Comparison of ENCODE assay signal across 9 mouse cellular contexts in genomic region chr12:70495282-70495922, GRCm38 (mm10). TPM values are rescaled to one million over a fixed set of nuclear protein-coding genes. Genes with fewer than 3 reads are reported as not detected.
DNase-seq lines count a peak whose midpoint lies in the region; ATAC-seq and TF ChIP-seq lines count a peak whose summit lies in the region.
"Had no signal": no experiment of that assay in that cellular context is flagged by ENCODE, and none has a peak within 500 bp of the region (broad histone marks: within the 10 kb centered on the region; RNA-seq: fewer than 3 reads in every experiment).

No protein-coding gene starts in this region.

- 47% methylated on average over 4 of the region's 4 CpGs for WGBS in heart, postnatal 0 days
- WGBS in intestine, postnatal 0 days: 52% methylated on average over 4 of the region's 4 CpGs
- 60% methylated on average over 4 of the region's 4 CpGs for WGBS in neural tube, embryonic 14.5 days

- TF ChIP-seq EP300 in heart, postnatal 0 days (IDR thresholded peaks at IDR 0.05; ENCODE audit: low read depth): no peak
- TF ChIP-seq EP300 in MEL (IDR thresholded peaks at IDR 0.05; ENCODE audit: low read depth in 1 of 2, low read length in 2 of 2): no peak

- peak; percentile 64 for TF ChIP-seq CTCF in heart, postnatal 0 days (IDR thresholded peaks at IDR 0.05; ENCODE audit: low read depth)
- peak in 2 of 3 experiments; percentile 14 to 47; a peak in 2 of 6 replicates for TF ChIP-seq CTCF in MEL (IDR thresholded peaks at IDR 0.05 in 2 of 3, conservative IDR thresholded peaks at IDR 0.05 in 1 of 3; ENCODE audit: control insufficient read depth in 1 of 3, insufficient read depth in 1 of 3, low read depth in 2 of 3, low read length in 3 of 3, poor library complexity in 1 of 3, severe bottlenecking in 1 of 3)
- peak; percentile 68 for TF ChIP-seq CTCF in intestine, postnatal 0 days (IDR thresholded peaks at IDR 0.05; ENCODE audit: low read depth)

- no peaks in the 10 kb centered on the region for H3K9me3 ChIP-seq in heart, postnatal 0 days (replicated peaks; ENCODE audit: control insufficient read depth, low read length)
- H3K9me3 ChIP-seq in MEL (replicated peaks; ENCODE audit: insufficient read depth, low read length): no peaks in the 10 kb centered on the region
- H3K9me3 ChIP-seq in intestine, postnatal 0 days (ENCODE audit: control insufficient read depth): no peaks in the 10 kb centered on the region
- no peaks in the 10 kb centered on the region for H3K9me3 ChIP-seq in neural tube, embryonic 14.5 days (ENCODE audit: control insufficient read depth, low read length)
- H3K9me3 ChIP-seq: heart, embryonic 15.5 days had no signal

- TF ChIP-seq POLR2A in MEL (IDR thresholded peaks at IDR 0.05; ENCODE audit: control insufficient read depth in 1 of 2, insufficient read depth in 1 of 2, low read depth in 1 of 2, low read length in 2 of 2, poor library complexity in 1 of 2): no peak

- H3K27me3 ChIP-seq in heart, postnatal 0 days (ENCODE audit: control insufficient read depth, insufficient read depth, low read length): no peaks in the 10 kb centered on the region
- peaks cover 11 to 14% of the 10 kb centered on the region in 2 experiments for H3K27me3 ChIP-seq in MEL (ENCODE audit: control insufficient read depth in 1 of 2, insufficient read depth in 2 of 2, low read length in 2 of 2)
- no peaks in the 10 kb centered on the region for H3K27me3 ChIP-seq in intestine, postnatal 0 days (replicated peaks; ENCODE audit: control insufficient read depth, insufficient read depth, low read length)
- no peaks in the 10 kb centered on the region for H3K27me3 ChIP-seq in neural tube, embryonic 14.5 days (ENCODE audit: control insufficient read depth, insufficient read depth, low read length)
- H3K27me3 ChIP-seq: heart, embryonic 15.5 days had no signal

- no peak overlapping the region for H3K9ac ChIP-seq in heart, postnatal 0 days (replicated peaks; ENCODE audit: low read depth, low read length)
- no peak overlapping the region for H3K9ac ChIP-seq in MEL (ENCODE audit: control insufficient read depth, low read depth, low read length, poor library complexity, severe bottlenecking)
- H3K9ac ChIP-seq in intestine, postnatal 0 days (ENCODE audit: low read depth, low read length): no peak overlapping the region
- H3K9ac ChIP-seq in neural tube, embryonic 14.5 days (replicated peaks; ENCODE audit: low read depth, low read length): no peak overlapping the region
- H3K9ac ChIP-seq: heart, embryonic 15.5 days had no signal

- peak overlapping the region; percentile 47; the same call in 1 of the 2 replicates for H3K27ac ChIP-seq in heart, postnatal 0 days (ENCODE audit: low read depth)
- H3K27ac ChIP-seq in MEL (ENCODE audit: control insufficient read depth, low read depth, low read length): no peak overlapping the region
- no peak overlapping the region for H3K27ac ChIP-seq in intestine, postnatal 0 days (ENCODE audit: low read depth, low read length)
- H3K27ac ChIP-seq in neural tube, embryonic 14.5 days (ENCODE audit: low read depth, low read length): no peak overlapping the region
- H3K27ac ChIP-seq: heart, embryonic 15.5 days had no signal

- peak; percentile 53 for TF ChIP-seq RAD21 in MEL (IDR thresholded peaks at IDR 0.05; ENCODE audit: low read depth, low read length)

- ATAC-seq in heart, postnatal 0 days (ENCODE audit: insufficient read depth, low read depth): no peak
- no peak for ATAC-seq in intestine, postnatal 0 days
- peak; percentile 20; the same call in 1 of the 2 replicates for ATAC-seq in neural tube, embryonic 14.5 days (ENCODE audit: low read depth)

- no peaks in the 10 kb centered on the region for H3K79me2 ChIP-seq in MEL (ENCODE audit: control insufficient read depth, insufficient read depth, low read length, poor library complexity)

- H3K36me3 ChIP-seq in heart, postnatal 0 days (replicated peaks; ENCODE audit: control insufficient read depth, insufficient read depth, low read length): no peaks in the 10 kb centered on the region
- H3K36me3 ChIP-seq in MEL (ENCODE audit: control insufficient read depth in 1 of 2, insufficient read depth in 2 of 2, low read length in 2 of 2): no peaks in the 10 kb centered on the region
- H3K36me3 ChIP-seq in intestine, postnatal 0 days (ENCODE audit: control insufficient read depth, insufficient read depth): no peaks in the 10 kb centered on the region
- no peaks in the 10 kb centered on the region for H3K36me3 ChIP-seq in neural tube, embryonic 14.5 days (ENCODE audit: control insufficient read depth, insufficient read depth, low read length)
- H3K36me3 ChIP-seq: heart, embryonic 15.5 days had no signal

- DNase-seq in heart, postnatal 0 days (ENCODE audit: low spot score): peak; percentile 28
- no peak for DNase-seq in heart, adult 11 months
- no peak for DNase-seq in MEL (ENCODE audit: low read depth, low spot score)
- peak; percentile 37 for DNase-seq in embryo, embryonic 11 days
- DNase-seq in gastrocnemius, postnatal 10 days: no peak
- DNase-seq in gastrocnemius, postnatal 25 days: no peak

- no peaks in the 10 kb centered on the region for H3K4me1 ChIP-seq in heart, postnatal 0 days (ENCODE audit: control insufficient read depth, insufficient read depth)
- 0 out of 4 replicates have a peak, but pooled peaks cover 0 to 3% of the 10 kb centered on the region in 2 experiments for H3K4me1 ChIP-seq in MEL (ENCODE audit: control insufficient read depth in 1 of 2, insufficient read depth in 2 of 2, low read length in 2 of 2)
- no peaks in the 10 kb centered on the region for H3K4me1 ChIP-seq in intestine, postnatal 0 days (replicated peaks; ENCODE audit: control insufficient read depth, insufficient read depth, low read length)
- peaks cover 6% of the 10 kb centered on the region; the same call in 1 of the 2 replicates for H3K4me1 ChIP-seq in neural tube, embryonic 14.5 days (ENCODE audit: control insufficient read depth, insufficient read depth, low read length)

- no peak overlapping the region for H3K4me3 ChIP-seq in heart, postnatal 0 days (ENCODE audit: low read depth, low read length)
- no peak overlapping the region for H3K4me3 ChIP-seq in MEL (ENCODE audit: control insufficient read depth in 1 of 2, insufficient read depth in 1 of 2, low read depth in 2 of 2, low read length in 2 of 2)
- H3K4me3 ChIP-seq in intestine, postnatal 0 days (ENCODE audit: low read depth, low read length): no peak overlapping the region
- H3K4me3 ChIP-seq in neural tube, embryonic 14.5 days (ENCODE audit: low read depth, low read length): no peak overlapping the region
- H3K4me3 ChIP-seq: heart, embryonic 15.5 days had no signal

- no peak overlapping the region for H3K4me2 ChIP-seq in heart, postnatal 0 days (ENCODE audit: low read depth, low read length)
- H3K4me2 ChIP-seq in intestine, postnatal 0 days (replicated peaks; ENCODE audit: low read depth): no peak overlapping the region
- H3K4me2 ChIP-seq in neural tube, embryonic 14.5 days (ENCODE audit: low read depth, low read length): no peak overlapping the region
- H3K4me2 ChIP-seq: heart, embryonic 15.5 days had no signal

TF ChIP-seq in MEL, 35 proteins besides CTCF, POLR2A, EP300 and RAD21:
- TF ChIP-seq TBP (IDR thresholded peaks at IDR 0.05; ENCODE audit: low read depth, low read length): no peak
- no peak for TF ChIP-seq NRF1 (IDR thresholded peaks at IDR 0.05; ENCODE audit: insufficient read depth, low read depth, low read length, poor library complexity, severe bottlenecking)
- peak; percentile 48; the same call in 1 of the 2 replicates for TF ChIP-seq ZC3H11A (IDR thresholded peaks at IDR 0.05; ENCODE audit: low read depth, low read length)

RNA-seq across cellular contexts. Expression of gene Tmx1, which starts 42.5 kb away (rescaled TPM):
- 42.9 and 57.4 TPM in 2 replicates for total RNA-seq in heart, postnatal 0 days (2014; rRNA removed; ENCODE audit: low replicate concordance)
- polyA plus RNA-seq in heart, postnatal 0 days (2015; fragmentation: Nextera tagmentation; extraction: Ambion mirVana): 69.8 and 80.4 TPM in 2 replicates
- 51.6 and 51.9 TPM in 2 replicates for total RNA-seq in MEL (2012; rRNA removed)
- 10 to 100 TPM in 1 of 2 experiments, not detected in 1; 71.6 TPM for polyA plus RNA-seq in MEL (2012; ENCODE audit: insufficient read depth in 1 of 2, insufficient read length in 2 of 2, low read depth in 1 of 2, low replicate concordance in 2 of 2, missing spikeins in 1 of 2)
- 64.4 and 70.7 TPM in 2 replicates for polyA plus RNA-seq in intestine, postnatal 0 days (2015; fragmentation: Nextera tagmentation; extraction: Ambion mirVana)
- polyA plus RNA-seq in neural tube, embryonic 14.5 days (2014; fragmentation: Nextera tagmentation; extraction: Ambion mirVana): 94.7 and 131 TPM in 2 replicates
- 10 to 100 TPM; 13.1 to 16.1 TPM for total RNA-seq in gastrocnemius, postnatal 10 days (2021)
- 1 to 10 TPM; 8.1 to 9.9 TPM for total RNA-seq in gastrocnemius, postnatal 25 days (2021)

Comparison
In these comparisons a context has a peak if more than half of its experiments do, and no peak if none do; other contexts are left out.
1. DNase-seq: peak in heart, postnatal 0 days (single experiment) and embryo, embryonic 11 days (single experiment); none in heart, adult 11 months (single experiment), MEL (single experiment), gastrocnemius, postnatal 10 days (single experiment) and gastrocnemius, postnatal 25 days (single experiment).
2. Peak in every context shown above with its lines, with median percentiles within 50 percentile points of each other: CTCF ChIP-seq.